Mouse (Mus musculus): ENCODE data around the gene St6galnac3.

GRCm38 (mm10) chr3:153684909-153685308 is 40.1 kb downstream of the St6galnac3 start:
- no peak for TF ChIP-seq CTCF (IDR thresholded peaks at IDR 0.05; ENCODE audit: control insufficient read depth, insufficient read depth, insufficient read length)
- TF ChIP-seq MAX (IDR thresholded peaks at IDR 0.05) = no peak
- TF ChIP-seq CEBPB (IDR thresholded peaks at IDR 0.05; ENCODE audit: low read depth) = no peak
- no peak for TF ChIP-seq MYOD1 (IDR thresholded peaks at IDR 0.05; ENCODE audit: control insufficient read depth, insufficient read length, low read depth)
- no peak for TF ChIP-seq USF1 (IDR thresholded peaks at IDR 0.05; ENCODE audit: low read depth)
- no peak for TF ChIP-seq FOSL1 (IDR thresholded peaks at IDR 0.05; ENCODE audit: insufficient read depth, low read length, poor library complexity, severe bottlenecking)
